Mouse (Mus musculus) bone marrow macrophage, adult 2 months (primary cell): Measurements from ENCODE around the gene Lactbl1. TPM values are rescaled to one million over a fixed set of nuclear protein-coding genes. Genes with fewer than 3 reads are reported as not detected.
A peak's percentile ranks its signal among the peaks of the same experiment; 100 is the strongest.

Source experiments
- H3K27ac ChIP-seq: 2 replicates; pipeline ENCODE4 v1.5.1; 2012; ENCODE audit warnings: low read depth, low read length; ENCODE audit not compliant: insufficient read depth
- H3K4me1 ChIP-seq: 2 replicates; pipeline ENCODE4 v1.6.1; 2012; ENCODE audit warnings: low read length; ENCODE audit not compliant: control insufficient read depth, insufficient read depth
- H3K4me3 ChIP-seq: 2 replicates; pipeline ENCODE4 v1.5.1; 2012; ENCODE audit warnings: mild to moderate bottlenecking, low read length, moderate library complexity; ENCODE audit not compliant: insufficient read depth
- CTCF ChIP-seq: IDR thresholded peaks from 2 replicates; pipeline ENCODE4 v1.5.1; 2012; ENCODE audit warnings: low read depth, mild to moderate bottlenecking, low read length, moderate library complexity
- POLR2A ChIP-seq: IDR thresholded peaks from 2 replicates; pipeline ENCODE4 v1.6.1; 2012; ENCODE audit warnings: mild to moderate bottlenecking, low read depth, low read length, borderline replicate concordance
- polyA plus RNA-seq: library from polyadenylated mRNA; stranded (reverse); fragments of >200 nt; gene quantifications from 2 replicates; pipeline ENCODE4 v1.2.4, GENCODE M21; 2012; ENCODE audit not compliant: missing spikeins, insufficient read depth, insufficient read length

Gene Lactbl1
- polyA plus RNA-seq, 1 experiment = not detected

DNA sequence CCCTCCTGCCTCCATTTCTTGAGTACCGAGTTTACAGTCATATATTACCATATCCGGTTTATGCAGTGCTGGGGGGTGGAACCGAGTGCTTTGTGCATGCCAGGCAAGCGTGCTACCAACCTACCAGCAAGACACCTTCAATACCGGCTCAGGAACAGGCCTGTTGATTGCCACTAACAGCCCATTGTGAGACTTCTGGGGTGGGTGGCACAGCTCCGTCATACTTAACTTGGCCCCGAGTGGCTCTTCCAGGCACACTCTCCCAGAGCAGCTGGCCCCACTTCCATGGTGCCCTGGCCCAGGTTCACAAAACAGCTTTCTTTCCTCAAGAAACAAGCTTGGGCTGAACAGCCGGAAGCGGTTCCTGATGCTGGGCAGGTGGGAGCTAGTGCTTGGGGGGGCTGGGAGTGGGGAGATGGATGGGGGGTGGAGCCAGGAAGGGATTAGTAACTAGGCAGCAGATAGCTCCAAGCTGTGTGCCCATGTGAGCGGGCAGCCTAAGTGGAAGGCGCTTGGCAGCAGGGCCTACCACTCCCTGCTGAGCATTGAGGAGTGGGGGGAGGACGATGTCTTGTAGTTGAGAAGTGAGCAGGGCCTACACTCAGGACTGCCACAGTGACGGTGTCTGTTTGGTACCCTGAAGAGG, 29.6 kb downstream of the Lactbl1 start:
- TF ChIP-seq CTCF (no peak), POLR2A (no peak)
- Histone ChIP-seq H3K27ac (no peak overlapping the region), H3K4me1 (no peaks in the 10 kb centered on the region), H3K4me3 (no peak overlapping the region)

- H3K4me1 ChIP-seq = no peaks in the 10 kb centered on the region
- no peak overlapping the region for H3K4me3 ChIP-seq
- no peak overlapping the region for H3K27ac ChIP-seq
- TF ChIP-seq CTCF (no peak), POLR2A (no peak)
These were observed 30.1 kb downstream of the Lactbl1 start for GRCm38 (mm10) chr4:136652528-136652910.

DNA sequence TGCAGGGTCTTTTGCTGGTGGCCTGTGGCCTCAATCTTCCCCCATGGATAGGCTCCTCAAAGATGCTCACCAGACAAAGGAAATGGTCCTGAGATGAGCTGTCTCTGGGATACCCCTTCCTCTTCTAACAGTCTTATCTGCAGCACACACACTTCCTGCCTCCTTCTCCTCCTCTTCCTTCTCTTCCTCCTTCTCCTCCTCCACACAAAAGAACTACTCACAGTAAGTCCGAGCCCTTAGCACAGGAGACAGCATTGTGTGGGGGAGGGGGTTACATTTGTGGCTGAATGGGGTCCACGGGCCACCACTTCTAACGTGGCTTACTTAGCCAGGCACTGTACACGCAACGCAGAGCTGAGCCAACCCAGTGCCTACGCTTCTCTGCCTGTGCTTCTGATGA, 30.6 kb downstream of the Lactbl1 start:
- H3K4me1 ChIP-seq = no peaks in the 10 kb centered on the region
- TF ChIP-seq POLR2A = no peak
- TF ChIP-seq CTCF = no peak
- no peak overlapping the region for H3K4me3 ChIP-seq
- no peak overlapping the region for H3K27ac ChIP-seq

DNA sequence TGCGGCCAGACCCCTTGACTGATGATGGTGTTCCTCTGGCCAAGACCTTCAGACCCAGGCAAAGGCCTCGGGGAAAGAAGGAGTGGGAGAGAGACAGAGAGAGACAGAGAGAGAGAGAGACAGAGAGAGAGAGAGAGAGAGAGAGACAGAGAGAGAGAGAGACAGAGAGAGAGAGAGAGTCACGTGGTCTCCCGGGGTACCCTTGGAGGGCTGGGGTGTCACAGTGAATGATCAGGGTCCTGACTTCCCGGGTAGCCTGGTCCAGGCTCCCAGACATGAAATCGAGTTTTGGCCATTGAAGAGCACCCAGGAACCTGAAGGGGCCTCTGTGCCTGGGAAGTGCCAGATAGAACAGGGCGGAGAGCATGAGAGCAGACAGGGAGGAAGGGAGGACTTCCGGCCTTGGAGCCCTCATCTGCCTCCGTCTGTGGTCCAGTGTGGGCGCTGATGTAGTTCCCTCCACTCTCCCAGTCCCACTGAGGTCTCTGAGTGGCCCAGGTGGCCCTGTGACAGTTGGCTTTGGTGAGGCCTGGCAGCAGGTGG, 31.3 kb downstream of the Lactbl1 start:
- TF ChIP-seq CTCF = no peak
- TF ChIP-seq POLR2A = no peak
- H3K4me1 ChIP-seq = no peaks in the 10 kb centered on the region
- H3K4me3 ChIP-seq = no peak overlapping the region
- no peak overlapping the region for H3K27ac ChIP-seq

- Histone ChIP-seq H3K27ac (no peak overlapping the region), H3K4me3 (no peak overlapping the region), H3K4me1 (no peaks in the 10 kb centered on the region)
- TF ChIP-seq POLR2A (no peak), CTCF (no peak)
These were observed 35.5 kb downstream of the Lactbl1 start for GRCm38 (mm10) chr4:136657914-136658313.

DNA sequence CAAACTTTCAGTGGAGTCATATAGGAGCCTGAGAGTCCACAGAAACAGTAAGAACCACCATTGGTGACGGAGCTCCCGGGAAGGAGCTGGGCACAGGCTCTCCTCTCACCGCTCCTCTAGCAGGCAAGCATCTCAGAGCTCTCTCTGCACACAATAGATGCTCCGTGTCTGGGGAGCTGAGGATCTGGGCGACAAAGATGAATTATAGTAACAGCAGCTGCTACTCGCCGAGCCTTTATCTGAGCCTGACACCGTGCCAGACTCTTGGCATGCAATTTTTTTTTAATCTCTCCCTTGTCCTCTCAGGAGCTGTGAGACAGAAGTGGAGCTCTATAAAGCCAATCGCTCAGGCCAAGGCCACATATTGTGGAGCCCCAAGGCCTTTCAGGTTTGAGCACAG, 42.6 kb downstream of the Lactbl1 start:
- Histone ChIP-seq H3K4me3 (no peak overlapping the region), H3K4me1 (no peaks in the 10 kb centered on the region), H3K27ac (no peak overlapping the region)
- TF ChIP-seq CTCF = no peak
- no peak for TF ChIP-seq POLR2A

DNA sequence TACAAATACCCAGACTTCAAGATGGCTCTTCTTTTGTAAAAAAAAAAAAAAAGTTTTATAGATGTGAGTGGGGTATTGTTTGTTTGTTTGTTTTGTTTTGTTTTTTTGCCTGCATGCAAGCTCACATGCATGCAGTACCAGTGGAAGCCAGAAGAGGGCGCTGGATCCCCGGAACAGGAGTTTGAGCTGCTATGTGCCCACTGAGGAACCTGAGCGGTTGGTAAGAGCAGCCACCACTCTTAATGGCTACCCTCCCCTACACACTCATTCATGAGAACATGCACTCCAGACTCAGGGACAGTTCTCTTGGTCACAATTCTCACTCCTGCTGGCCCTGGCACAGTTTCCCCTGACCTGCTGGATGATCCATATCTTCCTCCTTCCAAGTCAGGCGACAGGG, 43.6 kb downstream of the Lactbl1 start:
- H3K4me1 ChIP-seq = no peaks in the 10 kb centered on the region
- H3K4me3 ChIP-seq = no peak overlapping the region
- peak; percentile 48; the same call in 1 of the 2 replicates for TF ChIP-seq CTCF
- no peak for TF ChIP-seq POLR2A
- no peak overlapping the region for H3K27ac ChIP-seq

DNA sequence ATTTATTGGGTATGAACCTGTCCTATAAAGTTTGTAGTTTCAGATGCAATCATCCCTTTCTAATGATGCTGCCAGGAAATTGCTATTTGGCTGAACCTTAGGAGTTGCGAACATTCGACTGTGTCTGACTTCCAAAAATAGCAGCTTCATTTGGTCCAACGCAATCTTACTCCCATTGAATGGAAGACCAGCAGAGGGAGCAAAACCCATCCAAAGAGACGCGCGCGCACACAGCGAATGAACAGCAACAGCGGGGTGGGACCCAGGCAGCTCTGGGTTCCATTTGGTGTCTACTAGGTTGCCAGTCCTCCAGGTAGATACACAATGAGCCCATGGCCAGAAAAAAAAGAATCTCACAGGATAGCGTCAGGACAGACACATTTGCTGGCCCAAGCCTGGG, 45.3 kb downstream of the Lactbl1 start:
- TF ChIP-seq POLR2A (no peak), CTCF (no peak)
- Histone ChIP-seq H3K27ac (no peak overlapping the region), H3K4me1 (no peaks in the 10 kb centered on the region), H3K4me3 (no peak overlapping the region)

DNA sequence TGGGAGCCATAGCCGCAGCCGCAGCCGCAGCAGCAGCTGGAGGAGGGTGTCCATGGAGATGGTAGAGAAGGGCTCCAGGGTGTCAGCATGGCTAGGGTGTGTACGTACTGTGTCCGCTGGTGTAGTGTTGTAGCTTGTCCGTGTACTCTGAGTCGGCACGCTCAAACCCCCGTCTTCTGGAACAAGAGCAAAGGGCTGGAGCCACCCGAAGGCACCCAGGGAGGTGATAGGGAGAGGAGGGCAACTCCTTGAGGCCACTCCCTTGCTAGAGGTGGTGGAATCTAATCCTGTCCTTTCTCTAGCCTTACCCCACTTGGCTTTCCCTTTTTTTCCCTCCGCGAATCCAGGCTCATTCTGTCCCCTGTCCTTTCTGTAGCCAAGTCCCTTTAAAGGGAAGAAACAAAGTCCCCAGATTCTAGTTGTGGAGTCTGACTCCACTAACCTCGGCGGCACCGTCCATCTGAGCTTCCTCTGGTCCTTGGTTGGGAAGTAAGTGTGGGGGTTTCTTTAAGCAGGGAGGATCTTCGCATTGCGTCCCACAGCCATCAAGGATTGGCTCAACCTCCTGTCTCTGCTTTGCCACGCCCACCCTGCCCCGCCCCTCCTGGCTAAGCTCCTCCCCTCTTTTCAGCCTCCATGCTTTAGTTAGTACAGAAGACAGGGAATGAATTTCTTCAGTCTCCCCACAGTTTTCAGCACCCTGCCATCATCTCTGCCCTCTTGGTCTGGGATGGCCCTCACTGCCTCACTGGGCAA, 50.1 kb downstream of the Lactbl1 start:
- no peak for TF ChIP-seq CTCF
- Histone ChIP-seq H3K4me3 (no peak overlapping the region), H3K27ac (no peak overlapping the region), H3K4me1 (no peaks in the 10 kb centered on the region)

- no peaks in the 10 kb centered on the region for H3K4me1 ChIP-seq
- H3K4me3 ChIP-seq = no peak overlapping the region
- H3K27ac ChIP-seq = no peak overlapping the region
- no peak for TF ChIP-seq CTCF
These were observed 53.0 kb downstream of the Lactbl1 start for GRCm38 (mm10) chr4:136675439-136675838.
